Mouse (Mus musculus) cerebellum, adult 11 months (tissue): ENCODE measurements around the gene Golga5.
A peak's percentile ranks its signal among the peaks of the same experiment; 100 is the strongest.

Experiments used
- DNase-seq: peaks from one replicate; pipeline ENCODE4 v3.0.0; 2022

Gene Golga5

DNA sequence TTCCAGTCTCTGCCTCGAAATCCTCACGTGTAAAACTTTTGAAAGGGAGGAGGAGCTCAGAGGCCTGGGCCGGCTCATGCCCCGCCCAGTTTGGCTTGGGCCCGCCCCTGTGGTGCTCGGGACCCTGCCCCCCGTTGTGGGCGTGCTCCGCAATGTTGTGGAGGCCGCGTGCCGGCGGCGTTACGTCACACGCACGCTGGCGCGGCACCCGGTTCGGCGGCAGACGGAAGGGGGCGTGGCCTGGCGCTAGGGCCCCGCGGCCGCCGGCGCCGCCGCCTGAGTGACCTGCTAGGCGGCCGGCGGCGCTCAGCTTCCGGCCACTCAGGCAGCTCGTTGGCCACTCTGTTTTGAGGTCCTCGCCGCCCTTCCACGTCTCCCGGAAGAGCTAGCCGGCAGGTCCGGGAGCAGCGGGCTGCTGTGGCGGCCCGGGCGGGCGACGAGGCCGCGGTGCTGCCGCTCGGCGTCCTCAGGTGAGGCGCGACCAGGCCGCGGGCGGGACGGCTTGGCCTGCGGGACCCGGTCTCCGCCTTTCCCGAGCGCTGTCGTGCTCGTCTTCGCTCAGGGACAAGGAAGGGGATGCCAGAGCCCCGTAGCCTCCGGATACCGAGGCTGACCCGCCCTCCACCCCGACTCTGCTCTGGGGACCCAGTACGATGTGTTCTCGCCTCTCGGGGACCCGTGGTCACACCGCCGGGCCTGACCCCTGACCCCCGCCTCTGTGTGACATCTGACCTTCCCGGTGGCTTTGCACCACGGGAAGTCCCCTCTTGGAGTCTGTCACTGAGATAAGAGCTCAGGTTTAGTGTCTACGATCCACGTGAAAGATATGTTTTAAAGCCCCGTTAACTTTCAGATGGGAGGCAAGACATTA lies at the start of gene Golga5:
Gene Golga5 (plus strand): TSS at position 242 of the 871 bp plus-strand sequence.
- DNase-seq = peak; percentile 98

DNA sequence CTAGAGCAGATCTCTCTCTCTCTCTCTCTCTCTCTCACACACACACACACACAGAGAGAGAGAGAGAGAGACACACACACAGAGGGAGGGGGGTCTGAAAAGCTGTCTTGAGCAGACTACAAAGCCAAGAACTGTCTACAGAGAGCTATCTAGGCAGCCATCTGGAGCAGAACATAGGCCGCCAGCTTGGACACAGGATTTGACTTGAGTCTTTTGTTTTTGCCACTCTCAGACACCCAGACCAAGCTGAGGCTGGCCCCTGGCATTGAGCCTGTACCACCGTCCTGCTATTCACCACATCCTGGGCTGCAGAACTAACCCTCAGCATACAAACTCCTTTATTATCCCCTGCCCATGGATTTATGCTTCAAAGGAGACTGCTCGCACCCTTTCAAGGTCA lies 49.4 kb upstream of the Golga5 start:
- DNase-seq = peak; percentile 34

DNA sequence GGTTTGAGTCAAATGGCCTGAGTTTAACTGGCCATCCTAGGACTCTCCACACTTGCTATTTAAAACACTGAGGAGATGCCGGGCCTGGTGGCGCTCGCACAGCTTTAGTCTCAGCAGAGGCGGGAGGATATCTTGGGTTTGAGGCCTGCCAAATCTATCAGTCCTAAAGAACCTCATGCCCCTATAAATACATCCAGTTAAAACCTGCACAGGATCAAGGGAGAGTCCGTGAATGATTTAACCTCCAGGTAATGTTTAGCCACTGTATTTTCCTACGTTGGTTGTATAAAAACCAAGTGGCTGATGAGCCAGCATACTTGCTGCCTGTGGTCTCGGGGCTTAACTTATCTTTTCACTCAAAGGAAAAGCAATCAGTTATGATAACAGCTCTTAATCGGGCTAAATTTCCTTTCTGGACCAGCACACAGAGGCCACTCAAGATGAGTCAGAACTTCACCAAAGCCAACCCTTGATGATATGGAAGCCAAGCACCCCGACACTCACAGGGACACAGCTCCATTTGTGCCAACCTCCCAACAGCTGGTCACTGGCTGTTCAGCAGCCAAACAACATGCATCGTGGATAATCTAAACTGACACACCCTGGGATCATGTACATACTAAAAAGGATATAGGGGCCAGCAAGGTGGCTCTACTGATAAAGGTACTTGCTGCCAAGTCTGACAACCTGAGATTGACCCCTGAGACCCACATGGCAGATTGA lies 48.6 kb upstream of the Golga5 start:
- no peak for DNase-seq

DNA sequence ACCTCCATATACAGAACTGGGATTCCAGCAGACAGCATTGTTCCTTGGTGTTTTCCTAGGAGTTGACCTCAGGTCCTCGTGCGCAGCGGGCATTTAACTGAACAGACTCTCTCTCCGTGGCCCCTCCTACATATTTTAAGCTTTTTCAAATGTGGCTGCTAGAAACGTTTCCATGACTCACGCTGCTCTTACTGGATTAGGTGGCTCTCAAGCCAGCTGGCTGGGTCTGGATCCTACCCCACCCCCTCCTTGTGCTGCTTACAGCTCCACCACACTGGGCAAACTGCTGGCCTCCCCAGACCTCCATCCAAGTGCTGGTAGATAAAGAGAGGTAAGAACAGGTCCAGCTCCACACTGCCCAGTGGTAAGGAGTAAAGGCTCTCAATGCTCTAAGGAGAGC lies 46.9 kb upstream of the Golga5 start:
- DNase-seq = no peak

DNA sequence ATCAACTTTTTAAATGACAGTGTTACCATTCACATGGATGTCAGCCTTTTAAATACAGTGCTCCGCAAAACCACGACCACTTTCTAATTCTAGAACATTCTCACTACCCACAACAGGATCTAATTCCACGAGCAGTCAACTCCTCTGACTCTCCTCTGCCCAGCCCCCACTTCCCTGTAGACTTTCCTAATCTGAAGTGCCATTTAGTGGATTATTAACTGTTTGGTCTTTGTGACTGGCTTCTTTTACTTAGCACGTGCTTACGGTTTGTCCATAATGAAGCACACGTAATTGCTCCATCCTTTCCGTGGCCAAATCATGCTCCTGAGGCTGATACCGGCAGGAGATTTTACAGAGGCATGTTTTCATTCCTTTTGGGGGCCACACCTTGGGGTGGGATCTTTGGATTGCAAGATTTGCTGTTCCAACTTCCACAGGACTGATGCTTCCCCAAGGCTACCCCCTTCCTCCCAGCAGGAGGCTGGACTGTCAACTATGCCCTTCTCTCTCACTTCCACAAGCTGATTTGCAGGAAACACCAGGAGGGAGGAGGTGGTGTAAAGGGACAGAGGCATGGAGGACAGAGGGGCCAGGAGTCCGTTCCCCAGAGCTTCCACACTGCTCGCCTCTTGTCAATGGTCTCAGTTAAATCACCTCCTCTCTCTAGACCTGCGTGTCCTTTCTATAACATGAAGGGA lies 46.2 kb upstream of the Golga5 start:
- no peak for DNase-seq

DNA sequence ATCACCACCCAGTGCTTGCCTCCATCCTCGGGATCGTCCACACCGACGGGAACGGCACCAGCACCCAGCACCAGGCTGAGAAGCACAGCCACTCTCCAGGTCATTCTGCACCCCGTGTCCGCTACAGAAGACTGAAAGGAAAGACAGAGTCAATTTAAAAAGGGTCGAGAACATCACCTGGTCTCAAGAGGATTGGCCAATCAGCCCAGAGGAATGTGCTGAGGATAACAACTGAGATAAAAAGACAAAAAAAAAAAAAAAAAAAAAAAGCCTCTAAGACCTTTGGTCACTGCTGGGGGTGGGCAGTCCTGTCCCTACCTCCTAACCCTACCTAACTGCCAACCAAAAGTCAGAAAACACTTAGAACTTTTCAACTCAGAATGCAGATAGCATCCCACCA lies 45.3 kb upstream of the Golga5 start:
- no peak for DNase-seq

DNA sequence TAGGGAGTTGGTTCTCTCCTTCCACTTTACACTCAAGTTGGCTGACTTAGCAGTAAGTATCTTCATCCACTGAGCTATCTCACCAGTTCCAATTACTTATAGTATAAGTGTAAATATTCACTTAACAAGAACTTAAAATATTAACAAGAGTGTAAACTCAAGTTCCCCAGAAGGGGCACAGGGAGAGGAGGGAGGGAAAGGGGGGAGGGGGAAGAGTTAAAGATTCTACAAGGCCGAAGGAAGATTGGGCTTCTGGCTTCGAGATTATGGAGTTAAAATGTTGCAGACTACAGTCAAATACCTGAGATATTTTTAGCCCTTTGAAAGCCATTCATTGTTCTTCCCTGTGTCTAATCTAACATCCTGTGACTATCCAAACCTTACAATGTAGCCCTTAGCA lies 44.5 kb upstream of the Golga5 start:
- DNase-seq = no peak

DNA sequence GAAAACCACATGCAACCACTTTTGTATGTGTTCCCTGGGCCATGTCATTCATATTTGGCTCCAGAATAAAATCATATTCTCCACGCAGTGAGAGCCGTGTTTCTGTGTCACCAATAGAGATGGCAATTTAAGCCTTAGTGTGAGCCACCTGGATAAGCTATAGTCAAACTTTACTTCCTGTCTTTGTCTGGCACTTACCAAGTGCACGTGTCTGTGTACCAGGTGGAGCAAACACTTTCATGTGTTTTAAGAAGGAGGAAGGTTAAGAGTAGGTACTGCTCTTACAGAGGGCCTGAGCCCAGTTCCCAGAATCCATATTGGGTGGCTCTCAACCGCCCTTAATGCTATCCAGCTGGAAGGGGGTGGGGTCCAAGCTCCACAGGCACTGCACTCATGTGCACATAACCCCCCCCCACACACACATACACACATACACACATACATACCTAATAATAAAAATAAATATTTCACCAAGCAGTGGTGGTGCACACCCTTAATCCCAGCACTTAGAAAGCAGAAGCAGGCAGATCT lies 43.8 kb upstream of the Golga5 start:
- DNase-seq = no peak

DNA sequence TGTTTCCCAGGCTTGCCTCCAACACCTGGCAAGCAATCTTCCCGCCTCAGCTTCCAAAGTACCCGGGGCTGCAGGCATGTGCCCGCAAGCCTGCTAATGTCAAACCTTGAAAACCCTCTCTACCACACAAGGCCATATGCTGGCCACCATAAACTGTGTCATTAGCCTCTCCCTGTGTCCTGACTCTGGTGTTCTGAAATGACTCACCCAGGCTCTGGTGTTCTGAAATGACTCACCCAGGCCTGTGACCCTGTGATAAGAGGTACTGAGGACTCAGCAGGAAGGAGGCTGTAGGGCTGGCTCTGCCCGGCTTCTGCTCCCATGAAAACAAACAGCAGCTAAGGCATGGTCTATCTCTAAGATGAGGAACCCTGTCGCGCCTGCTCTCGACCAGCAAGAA lies 42.6 kb upstream of the Golga5 start:
- no peak for DNase-seq

DNA sequence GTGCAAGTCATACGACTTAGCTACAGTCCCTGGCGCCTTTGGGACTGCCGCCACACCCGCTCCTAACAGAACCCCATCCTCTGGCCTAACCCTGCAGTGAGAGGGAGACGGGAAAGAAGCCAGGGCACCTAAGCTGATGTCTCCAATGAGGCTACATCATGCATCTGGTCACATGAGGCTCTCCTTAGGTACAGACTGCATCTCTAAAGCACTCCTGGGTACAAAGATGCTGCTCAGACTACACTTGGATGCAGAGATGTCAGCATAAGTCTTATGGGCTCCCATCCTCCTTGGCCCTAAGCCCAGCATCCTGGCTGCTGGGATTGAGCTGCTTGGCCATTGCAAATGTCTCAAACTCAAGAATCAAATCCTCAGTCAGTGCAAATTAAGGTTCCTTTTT lies 39.3 kb upstream of the Golga5 start:
- no peak for DNase-seq

DNA sequence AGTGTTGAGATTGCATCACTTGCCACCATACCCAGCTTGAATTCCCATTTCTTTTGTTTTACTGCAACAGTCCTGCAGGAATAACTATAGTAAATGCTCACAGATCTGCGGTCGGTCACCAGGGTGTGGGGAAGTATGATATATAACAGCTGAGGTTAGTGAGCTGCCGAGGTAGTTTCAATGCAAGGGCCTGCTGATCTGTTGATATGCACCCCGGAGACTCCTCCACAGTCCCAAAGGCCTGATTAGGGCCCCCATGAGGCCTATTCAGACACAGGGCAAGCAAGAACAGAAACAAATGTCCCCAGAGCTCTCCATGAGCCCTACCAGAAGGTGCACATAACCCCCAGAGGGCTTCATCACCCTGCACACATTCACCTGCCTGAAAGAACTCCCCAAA lies 38.7 kb upstream of the Golga5 start:
- DNase-seq = no peak

DNA sequence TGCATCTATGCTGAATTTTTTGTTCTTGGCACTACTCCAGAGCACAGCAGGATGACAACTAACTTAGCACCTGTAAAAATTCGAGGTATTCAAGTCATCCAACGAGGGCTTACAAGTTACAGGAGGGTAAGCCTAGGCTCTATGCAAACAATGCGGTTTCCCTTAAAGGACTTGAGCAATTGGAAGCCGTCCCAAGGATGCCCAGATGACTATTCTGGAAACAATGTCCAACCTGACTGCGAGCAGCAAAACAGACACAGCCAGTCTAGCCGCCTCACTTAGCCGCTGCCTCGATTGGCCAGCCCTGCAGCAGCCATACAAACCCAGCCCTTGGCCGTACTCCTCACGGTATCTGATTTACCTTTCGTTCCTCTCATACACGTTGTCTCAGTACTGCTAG lies 36.7 kb upstream of the Golga5 start:
- DNase-seq = no peak

DNA sequence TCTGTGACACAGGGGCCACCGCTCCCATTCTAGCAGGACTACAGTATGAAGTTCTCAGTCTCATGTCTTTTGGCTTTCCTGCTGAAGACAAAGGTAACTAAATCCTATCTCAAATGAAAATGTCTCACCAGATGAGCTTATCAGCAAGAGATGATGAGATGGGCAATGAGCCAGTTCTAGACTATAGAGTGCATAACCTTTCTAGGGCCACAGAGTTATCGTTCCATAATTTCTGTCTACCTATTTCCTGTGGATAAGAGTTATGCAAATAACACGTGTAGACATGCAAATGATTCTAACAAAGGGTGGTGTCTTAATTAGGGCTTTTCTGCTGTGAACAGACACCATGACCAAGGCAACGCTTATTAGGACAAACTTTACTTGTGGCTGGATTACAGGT lies 34.8 kb upstream of the Golga5 start:
- DNase-seq = no peak

DNA sequence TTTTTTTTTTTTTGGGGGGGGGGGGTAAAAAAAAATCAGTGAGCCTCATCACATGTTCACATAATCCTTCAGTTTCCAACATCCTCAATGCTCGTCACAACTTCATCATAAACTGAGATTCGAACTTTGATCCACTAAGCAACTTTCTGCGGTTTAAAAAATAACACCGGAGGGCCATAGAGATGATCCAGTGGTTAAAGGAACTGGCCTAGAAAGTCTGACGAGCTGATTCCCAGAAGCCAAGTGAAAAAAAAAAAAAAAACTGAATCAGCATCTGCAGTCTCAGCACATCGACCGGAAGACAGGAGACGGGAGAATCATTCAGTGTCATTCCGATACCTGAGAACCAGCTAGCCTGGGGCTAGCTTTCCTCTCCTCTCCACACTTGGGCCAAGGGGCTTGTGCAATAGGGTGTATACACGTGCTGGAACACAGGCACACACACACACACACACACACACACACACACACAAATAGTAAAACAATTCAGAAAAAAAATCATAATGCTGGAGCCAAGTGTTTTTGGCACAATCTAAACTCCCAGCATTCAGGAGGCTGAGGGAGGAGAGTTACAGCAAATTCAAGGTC lies 31.9 kb upstream of the Golga5 start:
- DNase-seq = no peak

DNA sequence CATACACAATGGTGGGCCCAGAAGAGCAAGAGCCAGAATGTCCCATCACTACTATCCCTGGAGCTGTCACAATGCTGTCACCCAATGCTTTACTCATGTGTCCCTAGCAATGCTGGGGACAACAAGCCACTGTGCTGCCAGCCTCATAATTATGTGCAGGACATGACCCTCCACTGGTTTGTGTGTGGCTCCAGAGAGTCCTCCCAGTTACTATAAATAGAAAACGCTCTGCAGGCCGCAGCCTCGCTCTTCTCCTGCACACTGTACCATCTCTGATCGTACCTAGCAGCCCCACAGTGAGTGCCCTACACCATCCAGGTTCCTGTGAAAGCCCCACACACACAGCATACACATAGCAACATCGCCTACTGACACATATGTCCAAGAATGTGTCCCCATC lies 31.0 kb upstream of the Golga5 start:
- DNase-seq = no peak

DNA sequence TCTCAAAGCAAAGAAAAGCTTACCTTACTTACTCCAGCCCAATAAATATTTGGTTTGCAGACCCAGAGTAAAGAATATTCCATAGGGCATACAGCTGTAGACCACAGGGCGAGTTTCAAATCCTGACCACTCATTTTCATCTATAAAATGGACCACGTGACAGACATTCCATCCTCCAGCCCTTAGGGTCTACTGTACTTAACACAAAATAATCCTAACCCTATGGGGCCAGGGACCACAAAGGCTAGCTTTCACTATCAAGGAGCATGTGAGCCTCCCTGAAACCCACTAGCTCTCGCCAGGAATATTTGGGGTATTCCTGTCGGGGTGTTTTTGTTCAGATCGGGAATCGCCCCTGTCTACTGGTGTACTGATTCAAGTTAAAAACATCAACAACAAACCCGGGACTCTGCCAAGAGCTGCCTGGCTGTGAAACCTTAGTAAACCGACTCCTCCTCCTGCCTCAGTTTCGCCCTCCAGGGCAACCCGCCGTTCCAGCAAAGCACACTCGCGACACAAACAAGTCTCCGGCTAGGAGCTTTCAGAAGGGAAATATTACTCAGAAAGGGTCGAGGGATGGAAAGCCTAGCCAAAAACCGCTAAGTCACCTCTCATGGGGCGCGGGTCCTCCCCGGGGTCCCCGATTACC lies 29.8 kb upstream of the Golga5 start:
- DNase-seq = no peak

DNA sequence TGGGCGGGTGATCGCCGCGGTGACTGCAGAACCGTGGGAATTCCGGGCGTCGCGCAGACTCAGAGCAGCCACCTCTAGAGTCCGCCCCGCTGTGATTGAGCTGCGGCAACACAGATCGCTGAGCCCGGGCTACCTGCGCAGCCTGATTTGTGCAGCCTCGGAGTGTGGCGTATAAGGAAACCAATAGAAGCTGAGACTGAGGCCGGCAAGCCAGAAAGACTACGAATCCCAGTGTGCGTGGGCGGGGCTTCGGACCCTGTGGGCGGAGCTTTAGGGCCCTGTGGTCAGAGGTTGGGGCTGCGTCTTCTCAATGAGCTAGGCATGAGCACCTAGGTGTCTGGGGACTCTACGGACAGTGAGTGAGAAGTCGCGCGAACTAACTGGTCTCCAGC lies 29.3 kb upstream of the Golga5 start, which contains the start of gene Lgmn:
Gene Lgmn (minus strand): TSS at position 182 of the 392 bp plus-strand sequence.
- DNase-seq = peak; percentile 99

DNA sequence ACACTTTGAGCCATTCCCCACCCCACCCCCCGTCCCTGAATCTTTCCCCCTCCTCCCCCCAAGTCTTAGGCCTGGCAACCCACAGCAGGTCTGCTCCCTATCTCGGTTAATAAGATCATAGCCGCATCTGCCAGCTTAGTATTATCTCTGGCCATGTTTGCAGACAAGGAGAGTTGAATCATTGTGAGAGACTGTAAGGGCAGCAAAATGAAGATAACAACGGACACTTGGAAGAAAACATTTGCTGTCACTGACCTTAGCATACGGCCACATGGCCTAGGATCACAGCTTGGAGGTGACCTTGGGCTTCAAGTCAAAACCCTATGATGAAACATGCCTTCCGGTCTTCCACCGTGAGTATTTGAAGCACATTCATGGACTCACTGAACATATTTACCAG lies 28.4 kb upstream of the Golga5 start:
- DNase-seq = no peak

DNA sequence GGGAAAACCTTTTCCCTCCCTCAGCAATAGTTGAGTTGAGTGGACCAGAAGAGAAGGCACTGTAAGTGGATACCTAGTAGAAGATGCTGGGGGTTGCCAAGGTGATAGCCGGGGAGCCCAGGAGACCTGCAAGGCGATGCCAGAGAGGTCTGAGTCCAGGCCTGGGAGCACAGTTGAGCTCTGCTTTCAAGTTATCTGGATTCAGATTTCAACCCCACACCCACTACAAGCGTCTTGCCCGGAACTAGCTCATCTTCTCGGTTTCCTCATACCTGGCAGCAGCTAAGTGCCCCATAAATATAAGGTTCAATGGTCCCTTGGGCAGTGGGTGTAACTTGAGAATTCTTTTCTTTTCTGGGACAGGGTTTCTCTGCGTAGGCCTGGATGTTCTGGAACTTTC lies 27.8 kb upstream of the Golga5 start:
- no peak for DNase-seq

DNA sequence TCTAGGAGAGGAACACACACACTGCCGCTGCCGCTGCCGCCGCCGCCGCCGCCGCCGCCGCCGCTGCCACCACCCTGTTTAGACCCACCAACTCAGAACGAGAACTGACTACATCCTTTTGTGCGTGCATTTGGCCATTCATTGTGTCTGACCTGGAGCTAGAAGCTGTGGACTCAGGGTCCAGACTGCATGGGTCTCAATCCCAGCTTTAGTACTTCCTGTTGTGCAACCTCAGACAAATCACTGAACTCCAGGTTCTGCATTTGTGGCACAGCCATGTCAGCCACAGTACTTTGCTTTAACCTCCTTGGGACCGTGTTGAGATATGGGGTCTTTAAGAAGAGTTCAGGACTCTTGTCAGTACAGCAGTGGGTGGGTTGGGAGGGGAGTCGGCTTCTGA lies 26.3 kb upstream of the Golga5 start:
- no peak for DNase-seq

DNA sequence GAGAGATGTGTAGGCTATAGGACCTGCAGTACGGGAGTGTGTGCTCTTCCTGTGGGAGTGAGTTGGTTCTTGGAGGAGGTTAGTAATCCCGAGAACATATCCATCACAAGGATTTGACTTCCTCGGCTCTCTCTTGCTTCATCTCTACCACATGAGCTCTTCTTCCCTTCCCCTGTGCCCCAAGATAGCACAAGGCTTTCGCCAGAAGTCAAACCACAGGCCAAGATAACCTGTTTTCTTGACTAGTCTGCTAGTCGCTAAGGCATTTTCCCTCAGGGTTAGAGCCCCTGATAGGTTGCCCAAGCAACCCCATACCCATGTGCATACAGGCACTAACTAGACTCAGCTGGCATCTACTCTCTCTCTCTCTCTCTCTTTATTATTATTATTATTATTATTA lies 25.3 kb upstream of the Golga5 start:
- DNase-seq = no peak

DNA sequence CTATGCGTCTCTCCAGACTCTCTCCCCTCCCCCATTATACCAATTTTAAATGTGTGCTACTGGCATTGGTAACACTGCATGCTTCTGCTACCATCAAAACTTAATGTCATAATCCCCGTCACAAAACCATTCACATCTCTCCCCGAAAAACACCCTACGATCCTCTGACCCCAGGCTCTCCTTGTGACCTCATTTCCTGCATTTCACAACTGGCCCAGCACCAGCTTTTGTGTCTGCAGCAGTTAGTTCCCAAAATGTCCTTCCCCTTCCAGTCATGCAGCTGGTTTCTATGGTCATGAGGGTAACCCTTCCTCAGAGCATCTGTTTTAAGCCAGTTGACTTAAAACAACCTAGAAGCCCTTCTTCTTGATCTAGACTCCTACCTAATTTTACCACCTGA lies 23.5 kb upstream of the Golga5 start:
- no peak for DNase-seq

DNA sequence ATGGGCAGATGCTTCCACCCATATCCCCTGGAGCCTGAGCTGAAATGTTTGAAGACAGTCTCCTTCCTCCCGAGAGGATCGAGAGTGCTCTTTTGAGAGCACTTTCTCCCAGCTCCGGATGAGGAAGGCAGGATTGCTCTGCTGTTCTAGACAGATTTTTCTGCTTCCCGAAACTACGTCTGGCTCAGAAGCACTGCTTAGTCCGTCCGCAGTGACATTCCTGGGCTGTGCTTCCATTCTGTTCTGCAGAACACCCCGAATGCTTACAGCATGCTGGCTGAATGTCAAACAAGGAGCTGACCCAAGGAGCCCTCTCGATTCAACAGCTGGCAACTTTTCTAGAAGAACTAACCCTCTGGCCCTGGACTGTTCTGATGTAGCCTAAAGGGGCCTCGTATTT lies 18.5 kb upstream of the Golga5 start:
- DNase-seq = no peak
